Mouse (Mus musculus): ENCODE results near the gene Myt1l. TPM values are rescaled to one million over a fixed set of nuclear protein-coding genes. Genes with fewer than 3 reads are reported as not detected.

Myt1l gene
- not detected in 2 replicates for polyA plus RNA-seq (2012; rRNA removed; ENCODE audit: low replicate concordance)

DNA sequence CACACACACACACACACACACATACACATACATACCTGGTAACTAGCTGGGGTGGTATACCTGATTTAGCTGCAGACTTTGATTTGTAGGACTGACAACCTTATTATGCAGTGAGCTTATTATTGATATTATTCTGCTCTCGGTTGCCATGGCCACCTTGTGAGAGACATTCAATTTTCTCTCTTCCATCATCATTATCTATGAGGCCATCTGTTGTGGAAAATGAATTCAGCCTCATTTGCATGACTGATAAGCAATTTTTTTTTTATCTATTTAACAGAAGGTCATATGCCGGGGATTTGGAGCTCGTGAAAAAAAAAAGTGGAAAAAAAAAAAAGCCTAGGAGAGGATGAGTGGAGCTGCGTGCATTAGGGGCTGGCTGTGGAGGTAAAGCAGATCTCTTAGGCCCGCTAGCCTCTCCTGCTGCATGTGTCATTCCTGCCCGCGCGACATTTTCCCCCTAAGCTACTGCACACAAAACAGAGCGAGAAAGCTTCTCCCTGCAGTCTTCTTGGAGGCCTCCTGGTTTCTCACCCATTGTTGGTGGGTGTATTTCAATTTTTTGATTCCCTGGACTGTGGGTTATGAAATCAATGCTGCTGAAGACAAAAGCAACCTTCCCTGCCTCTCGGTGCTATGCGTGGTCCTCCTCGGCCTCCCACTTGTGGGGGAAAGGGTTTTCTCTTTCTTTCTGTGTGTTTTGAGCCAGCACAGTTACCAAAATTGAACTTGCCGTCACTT lies at the start of gene Myt1l:
Gene Myt1l, plus strand, starts transcription at position 354 of the 741 bp plus-strand sequence.

DNA sequence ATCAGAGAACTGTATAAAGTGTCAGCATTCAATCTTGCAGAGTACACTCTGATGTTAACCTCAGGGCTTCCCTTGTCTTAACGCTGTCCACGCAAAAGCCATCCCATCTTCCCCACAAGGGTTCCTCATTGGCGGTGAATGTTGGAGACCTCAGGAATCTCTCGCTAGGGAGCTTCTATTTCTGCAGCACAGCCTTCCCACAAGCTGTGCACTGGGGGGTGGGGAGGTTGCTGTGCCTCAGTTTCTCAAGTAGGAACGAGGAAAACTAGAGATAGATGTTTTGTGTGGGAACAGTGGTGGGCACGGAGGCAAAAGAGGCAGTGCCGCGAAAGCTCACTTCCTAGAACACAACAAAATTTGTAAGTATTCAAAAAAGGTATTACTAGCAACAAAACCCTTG lies 409.1 kb downstream of the Myt1l start, which contains the start of gene Pxdn:
Gene Pxdn, plus strand, starts transcription at position 301 of the 400 bp plus-strand sequence.

Measured in mammary gland, adult 2 months (tissue).